Mouse (Mus musculus) adrenal gland, postnatal 10 days (tissue): ENCODE measurements around the gene Nup107. TPM values are rescaled to one million over a fixed set of nuclear protein-coding genes. Genes with fewer than 3 reads are reported as not detected.

Experiments used
- DNase-seq: peaks from one replicate; pipeline ENCODE4 v3.0.0; 2021; ENCODE audit warnings: mixed read lengths
- total RNA-seq, 2 experiments: library from RNA; stranded (reverse); gene quantifications; 2 replicates each; pipeline ENCODE4 v1.2.3; 2021

The Nup107 gene
- total RNA-seq, 2 experiments from 2014 or later, result 14.4 to 16.8 TPM

DNA sequence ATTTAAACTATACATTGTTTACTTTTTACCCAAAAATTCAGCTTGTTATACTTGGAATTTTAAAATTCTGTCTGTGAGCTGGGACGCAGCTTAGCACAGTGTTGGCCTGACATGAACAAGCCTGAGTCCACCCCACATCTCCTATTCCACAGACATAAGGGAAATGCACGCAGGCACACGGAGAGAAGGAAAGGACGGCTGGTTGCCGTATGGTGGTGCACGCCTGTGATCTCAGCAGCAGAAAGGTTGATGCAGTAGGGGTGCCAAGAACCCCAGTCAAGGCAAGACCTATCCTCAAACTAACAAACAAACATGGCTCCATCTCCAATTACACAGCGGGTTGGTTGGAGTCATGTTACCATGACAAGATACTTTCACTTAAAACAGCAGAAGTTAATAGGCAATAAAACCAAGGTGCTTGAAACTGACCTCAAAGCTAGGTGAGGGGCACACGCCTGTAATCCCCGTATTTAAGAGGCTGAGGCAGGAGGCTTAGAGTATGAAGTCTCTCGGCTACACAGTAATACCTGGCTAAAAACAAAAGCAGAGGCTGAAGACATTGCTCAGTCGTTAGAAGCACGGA, 14.1 kb downstream of the Nup107 start:
- DNase-seq, result no peak

DNA sequence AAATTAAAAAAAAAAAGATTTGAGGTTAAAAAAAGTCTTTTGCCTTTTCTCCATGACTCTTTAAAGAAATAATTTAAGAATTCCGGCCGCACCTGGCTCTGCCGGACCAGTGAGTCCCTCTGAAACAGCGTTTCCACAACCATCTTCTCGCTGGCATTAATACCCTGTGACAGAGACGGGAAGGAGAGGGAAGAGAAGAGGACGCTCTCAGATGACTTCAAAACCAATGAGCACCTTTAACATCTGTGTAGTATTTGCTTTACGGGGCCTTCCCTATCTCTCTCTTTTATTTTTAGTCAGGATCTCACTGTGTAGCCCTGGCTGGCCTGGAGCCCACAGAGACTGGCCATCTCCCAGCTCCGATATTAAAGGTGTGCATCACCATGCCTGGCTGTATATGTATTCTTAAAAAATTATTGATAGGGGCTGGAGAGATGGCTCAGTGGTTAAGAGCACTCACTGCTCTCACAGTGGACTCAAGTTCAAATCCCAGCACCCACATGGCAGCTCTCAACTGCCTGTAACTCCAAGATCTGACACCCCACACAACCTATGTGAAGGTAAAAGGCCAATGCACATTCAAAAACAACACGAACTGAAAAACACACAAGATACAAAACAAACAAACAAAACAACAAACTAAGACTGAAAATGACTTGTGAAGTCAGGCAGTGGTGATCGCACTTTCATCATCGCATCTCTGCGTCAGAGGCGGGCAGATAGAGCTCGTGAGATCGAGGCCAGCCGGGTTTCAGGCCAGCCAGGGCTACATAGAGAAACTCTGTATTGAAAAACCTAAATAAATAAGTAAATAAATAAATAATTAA, 14.8 kb downstream of the Nup107 start:
- DNase-seq, result no peak

DNA sequence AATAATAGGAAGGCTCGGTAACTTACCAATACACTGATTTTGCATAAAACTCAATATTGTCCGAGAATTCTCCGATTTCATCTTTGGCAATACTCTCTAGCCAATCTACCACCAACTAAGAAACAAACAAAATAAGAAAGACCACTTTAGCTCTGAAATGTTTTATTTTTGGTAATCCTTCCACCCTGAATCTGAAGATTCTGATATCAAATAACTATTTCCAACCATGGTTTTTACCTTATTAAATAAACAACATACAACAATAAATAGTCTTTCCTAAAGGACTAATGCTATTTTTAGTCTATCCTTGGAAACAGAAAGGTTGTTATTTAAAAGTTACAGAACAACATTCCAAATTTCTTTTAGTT, 15.4 kb downstream of the Nup107 start:
- DNase-seq, result no peak

DNA sequence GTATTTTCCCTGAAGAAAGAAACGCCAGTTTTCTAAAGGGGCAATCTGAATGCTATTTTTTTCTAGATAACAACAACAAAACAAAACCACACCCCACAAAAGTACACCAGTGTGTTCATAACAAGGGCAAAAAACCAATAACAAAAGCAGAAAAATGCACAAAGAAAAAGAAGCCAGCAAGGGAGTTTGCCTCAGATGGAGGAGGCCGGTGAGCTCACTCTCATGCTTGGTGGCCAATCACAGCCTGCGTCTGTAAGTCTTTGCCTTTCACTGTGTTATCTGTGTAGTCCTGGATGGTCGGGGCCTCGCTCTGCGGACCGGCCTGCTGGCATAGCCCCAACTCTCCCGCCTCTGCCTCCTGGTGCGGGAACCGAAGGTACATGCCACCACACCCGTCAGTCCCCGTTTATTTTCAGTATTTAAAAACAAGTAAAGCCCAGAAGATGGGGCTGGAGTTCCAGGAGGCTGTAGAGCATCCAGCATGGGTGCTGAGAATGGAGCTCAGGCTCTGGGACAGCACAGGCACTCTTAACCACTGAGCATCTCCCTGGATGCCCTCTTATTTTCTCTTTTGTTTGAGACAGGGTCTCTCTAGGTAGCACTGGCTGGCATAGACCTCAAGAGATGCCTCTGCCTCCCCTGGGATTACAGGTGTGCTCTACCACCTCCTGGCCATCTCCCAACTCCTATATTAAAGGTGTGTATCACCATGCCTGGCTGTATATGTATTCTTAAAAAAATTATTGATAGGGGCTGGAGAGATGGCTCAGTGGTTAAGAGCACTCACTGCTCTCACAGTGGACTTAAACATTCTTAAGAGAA, 16.0 kb downstream of the Nup107 start:
- DNase-seq, result no peak

DNA sequence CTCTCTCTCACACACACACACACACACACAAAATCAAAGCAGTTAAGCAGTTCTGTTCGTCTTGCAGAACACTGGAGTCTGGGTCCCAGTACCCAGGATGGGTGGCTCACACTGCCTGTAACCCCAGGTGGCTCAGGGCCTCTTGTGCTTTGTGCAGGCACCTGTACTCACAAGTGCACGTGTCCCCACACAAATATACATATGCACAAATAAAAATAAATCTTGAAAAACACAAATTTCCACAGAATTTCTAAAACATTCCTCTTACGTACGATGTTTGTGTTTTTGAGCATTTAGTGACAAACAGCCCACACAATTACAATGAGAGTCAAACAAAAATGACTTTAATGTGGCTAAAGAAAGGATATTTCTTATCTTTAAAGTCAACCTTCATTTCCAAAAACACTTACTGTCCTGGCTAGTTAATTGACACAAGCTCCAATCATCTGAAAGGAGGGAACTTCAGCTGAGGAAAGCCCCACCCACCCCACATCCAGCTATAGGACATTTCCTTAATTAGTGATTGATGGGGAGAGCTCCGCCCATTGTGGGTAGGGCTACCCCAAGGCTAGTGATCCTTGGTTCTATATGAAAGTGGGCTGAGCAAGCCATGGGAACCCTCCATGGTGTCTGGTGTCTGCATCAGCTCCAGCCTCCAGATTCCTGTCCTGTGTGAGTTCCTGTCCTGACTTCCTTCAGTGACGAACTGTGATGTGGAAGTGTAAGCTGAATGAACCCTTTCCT, 16.9 kb downstream of the Nup107 start:
- no peak for DNase-seq

DNA sequence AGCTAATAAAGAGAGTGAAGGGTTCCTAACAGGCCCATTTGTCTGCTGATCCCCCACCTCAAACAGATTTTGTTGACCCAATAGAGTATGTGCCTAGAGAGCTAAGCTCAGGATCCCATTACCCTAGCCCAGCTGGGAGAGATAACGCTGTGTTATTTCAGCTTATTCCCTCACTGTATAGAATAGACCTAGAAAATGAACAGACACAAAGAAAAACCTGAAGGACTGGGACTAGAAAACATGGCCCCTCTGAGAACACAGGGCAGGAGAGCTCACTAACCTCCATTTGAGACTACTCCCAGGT, 17.7 kb downstream of the Nup107 start:
- no peak for DNase-seq

DNA sequence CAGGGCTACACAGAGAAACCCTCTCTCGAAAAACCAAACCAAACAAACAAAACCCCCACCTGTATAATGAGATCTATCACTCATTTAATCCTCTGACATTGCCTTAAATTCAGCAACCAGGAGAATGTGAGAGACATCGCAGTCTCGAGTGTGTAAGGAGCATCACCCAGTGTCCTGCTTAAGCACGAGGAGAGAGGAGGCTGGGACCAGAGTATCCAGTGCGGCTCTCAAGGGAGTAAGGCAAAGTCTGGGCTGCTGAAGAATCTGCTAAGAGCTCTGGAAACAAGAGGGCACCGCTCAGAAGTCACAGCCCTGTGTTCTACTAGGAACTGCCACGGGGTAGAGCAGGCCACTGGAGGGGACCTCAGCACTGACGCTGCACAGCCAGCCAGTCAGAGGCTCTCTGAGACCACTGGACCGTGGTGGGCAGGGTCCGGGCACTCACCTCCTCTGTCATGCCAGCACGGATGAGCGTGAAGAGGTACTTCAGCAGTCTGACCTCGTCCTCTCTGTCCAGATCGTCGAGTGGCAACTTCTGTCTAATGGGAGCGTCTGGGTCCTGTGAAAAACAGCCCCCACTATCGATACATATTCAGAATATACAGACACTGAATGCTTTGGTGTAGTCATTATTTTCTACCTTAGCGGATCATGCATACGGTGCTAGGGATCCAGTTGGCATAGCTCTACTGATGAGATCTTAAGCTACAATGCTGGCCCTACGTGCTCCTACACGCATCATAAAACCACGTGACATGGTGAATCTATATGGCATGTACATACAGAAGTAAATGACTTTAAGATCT, 18.3 kb downstream of the Nup107 start:
- no peak for DNase-seq

DNA sequence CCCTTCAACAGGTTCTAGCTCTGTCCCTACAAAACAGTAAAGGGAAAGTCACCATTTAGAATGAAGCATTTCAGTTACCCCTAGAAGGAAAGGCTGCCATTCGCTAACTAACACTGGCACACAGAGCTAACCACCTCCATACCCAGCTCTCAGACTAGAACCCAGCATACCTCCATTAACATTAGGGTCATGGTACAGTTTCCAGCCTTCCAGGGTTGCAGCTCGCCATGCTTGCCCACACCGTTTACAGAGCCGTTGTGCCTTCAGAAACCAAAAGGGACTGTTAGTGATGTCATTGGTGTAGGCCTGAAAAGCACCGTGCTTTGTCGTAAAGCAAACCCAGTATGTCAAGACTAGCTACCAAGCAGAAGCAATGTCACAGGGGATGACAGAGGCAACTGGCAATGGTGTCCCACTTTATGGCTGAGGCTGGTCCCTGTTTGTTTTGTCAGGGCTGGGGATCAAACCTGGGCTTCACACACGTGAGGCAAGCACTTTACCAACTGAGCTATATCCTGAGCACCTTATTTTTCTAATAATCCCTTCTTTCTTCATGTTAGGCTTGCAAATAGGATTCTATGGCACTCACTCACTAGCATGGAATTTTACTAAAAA, 19.3 kb downstream of the Nup107 start:
- no peak for DNase-seq

DNA sequence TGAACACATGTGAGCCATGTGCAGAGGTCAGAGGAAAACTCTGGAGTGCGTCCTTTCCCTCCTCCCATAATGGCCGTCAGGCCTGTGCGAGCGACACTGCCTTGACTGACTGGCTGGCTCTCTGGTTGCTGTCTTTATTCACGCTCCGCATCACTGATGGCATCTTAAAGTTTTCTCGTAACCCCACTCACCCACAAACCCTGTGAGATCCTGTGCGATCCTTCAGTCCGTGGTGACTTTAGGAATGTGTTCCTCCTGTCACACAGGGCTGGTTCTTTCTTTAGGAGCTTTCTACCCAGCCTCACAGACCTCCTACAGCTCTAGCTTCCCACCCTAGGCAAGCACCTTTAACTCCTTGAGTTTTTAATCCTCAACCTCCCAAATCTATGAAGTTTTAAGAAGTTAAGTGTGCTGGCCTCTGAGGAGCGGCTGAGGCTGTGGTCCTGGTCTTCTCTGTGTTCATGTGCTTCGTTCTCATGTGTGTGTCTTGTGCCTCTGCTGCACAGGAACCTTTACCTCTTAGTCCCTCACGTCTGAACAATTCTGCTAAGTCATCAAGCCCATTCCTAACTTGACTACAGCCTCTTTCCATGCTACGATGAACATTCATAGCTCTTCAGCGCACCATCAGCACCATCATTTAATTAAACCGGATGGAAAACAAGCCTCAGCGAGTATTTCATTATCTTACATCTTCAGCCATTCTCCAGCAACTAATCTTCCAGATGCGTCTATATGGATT, 20.0 kb downstream of the Nup107 start:
- no peak for DNase-seq

DNA sequence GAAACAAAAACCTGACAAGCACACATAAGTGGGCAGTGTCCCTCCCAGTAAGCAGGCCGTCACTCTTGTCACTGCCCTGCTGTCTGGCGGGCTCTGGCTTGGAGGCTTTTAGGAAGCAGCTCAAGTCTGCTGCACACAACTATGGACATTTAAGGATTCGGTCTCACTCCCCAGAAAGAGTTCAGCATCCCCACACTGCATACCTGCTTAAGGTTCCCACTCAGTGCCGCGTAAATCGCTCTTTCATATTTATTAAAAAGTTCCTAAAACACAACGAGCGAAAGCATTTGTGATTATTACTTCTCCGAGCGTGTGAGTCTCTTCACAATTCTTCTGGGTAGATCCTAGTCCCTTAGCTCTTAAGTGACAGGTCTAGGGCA, 21.4 kb downstream of the Nup107 start:
- no peak for DNase-seq

DNA sequence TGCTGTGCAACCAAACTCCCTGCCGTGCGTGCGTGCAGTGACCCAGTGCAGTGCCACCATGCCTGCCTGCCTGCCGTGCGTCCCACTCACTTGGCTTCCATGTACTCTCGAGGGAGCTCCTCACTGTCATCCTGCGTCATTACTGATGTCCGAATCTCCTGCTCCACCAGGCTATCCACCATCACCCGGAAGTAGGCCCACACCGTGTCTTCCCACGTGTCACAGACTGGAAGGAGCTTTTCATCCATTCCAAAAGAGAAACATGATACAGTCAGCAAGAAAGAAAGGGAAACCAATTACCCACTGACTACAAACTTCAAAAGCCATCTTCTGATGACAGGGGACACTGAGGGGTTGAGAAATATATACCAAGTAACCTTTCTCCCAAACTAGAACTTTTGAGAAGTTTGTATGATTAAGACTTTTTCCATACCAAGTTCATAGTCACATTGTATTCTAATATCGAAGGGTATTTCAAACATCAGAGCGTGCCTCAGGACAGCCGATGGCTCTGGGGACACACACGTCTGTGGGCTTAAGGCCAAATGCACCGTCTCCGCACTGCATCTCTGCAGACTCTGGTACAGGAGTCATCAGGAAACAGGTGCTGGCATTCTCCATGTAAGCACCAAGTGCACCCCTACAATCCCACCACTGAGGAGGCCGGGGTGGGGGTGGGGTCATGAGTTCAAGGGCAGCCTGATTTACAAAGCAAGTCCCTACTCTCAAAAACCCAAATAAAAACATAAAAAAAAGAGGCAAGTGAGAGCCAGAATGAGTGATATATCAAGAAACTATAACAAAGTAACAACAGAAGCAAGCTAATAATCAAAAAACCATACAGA, 22.0 kb downstream of the Nup107 start:
- DNase-seq, result no peak

DNA sequence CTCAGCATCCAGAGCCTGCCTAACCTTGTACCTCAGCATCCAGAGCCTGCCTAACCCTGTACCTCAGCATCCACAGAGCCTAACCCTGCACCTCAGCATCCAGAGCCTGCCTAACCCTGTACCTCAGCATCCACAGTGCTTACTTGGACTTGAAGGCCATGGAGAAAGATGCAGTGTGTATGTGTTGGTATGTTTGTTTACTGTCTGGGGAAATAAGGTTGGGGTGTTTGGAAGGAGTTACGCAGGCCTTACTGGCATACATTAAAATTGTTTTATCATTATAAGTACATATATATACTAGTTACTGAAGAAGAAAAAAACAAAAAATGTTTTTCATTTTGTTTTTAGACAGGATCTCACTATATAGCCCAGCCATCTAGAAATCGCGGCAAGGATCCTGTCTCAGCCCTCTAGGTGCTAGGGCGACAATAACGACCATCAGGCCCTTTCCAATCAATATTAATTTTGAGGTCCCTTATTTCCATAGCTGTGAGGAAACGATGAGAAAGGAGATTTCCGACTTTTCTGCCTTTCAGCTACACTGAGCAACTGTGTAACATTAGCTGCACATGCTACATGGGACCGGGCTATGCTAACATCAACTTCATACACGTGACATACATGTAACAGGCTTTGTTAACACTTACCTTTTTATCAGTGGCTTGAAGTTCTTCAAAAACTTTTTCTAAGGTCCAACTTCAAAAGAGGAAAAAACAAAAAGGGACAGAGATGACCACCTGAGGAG, 22.8 kb downstream of the Nup107 start:
- no peak for DNase-seq

DNA sequence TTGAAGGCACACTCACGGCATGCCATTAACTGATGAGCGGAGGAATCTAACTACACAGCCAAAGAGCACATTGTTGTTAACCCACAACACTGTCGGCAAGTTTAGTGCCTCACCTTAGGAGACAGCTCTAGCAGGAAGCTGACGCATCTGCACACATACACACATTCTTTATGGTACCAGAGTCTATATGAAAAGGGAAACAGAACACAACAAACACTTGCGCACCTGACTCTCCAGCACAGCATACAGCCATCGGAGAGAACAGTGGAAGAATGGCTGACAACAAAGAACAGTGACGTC, 24.4 kb downstream of the Nup107 start:
- no peak for DNase-seq

DNA sequence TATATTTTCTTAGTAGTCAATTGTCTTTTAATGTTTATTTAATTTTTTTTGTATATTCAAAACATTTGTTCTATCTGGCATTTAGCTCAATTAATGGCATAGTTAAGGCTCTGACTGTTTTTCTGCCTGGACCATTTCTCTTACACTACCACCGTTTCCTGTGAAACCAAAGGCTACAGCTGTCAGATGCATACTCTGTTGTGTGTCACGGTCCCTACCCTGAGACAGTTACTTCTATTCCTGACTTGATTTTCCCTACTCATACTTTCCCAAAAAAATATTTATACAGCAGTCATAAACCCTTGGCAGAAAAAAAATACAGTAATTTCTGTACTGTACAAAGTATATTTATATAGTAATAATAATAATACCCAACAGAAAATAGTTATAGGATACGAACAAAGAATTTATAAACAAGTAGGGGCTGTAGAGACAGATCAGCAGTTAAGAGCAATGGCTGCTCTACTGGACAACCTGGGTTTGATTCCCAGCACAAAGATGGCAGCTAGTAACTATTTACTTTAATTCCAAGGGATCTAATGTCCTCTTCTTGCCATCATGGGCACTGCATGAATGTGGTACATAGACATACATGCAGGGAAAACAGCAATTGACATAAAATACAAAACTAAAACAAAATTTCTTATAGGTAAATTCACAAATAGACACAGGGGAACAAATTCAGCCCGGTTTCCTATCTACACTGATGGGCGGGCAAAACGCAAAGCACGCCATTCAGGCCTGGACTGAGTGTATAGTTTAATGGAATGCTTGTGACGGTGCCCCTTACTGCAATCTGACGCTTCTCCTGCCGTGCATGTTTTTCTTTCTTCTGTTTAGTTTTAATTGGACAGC, 25.0 kb downstream of the Nup107 start:
- no peak for DNase-seq

DNA sequence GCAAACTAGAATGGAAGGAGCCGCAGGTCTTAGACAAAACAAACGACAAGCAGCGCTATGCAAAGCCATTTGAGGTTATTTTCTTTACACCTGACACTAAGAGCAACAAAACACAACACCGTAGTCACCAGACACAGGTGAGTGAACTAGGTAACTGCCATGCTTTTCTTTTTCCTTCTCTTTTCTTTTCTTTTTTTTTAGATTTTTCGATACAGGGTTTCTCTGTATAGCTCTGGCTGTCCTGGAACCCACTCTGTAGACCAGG, 25.7 kb downstream of the Nup107 start:
- DNase-seq, result no peak

DNA sequence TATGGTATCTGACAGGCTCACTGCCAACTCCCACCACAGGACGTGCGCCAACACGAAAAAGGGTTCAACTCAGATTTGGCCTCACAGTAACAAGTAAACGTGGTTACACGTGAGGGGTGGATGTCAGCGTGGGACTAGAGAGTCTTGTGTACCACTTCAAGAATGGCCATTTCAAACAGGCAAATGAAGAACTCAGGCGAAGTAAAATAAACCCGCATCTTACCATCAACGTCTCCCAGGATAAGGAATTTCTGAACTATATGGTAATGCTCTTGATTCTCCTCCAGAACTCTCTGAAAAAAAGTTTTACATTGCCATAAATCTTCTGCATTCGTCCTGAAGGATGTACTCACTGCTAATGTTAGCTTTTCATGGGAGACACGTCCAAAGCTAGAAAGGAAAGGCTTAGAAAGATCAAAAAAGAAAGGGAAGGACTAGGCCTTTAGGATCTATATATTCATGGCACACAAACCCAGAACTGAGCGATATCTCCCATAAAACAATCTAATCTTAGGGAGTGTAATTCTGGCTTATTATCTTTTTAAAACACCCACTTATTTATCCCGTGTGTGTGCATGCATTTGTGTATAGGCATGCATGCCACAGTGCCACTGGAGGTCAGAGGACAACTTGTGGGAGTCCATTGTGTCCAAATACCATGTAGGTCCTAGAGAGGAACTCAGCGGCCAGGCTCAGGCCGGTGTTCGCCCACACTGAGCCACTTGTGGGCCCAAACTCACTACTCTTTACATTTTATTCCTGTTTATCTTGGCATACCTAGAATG, 26.2 kb downstream of the Nup107 start:
- DNase-seq, result no peak

DNA sequence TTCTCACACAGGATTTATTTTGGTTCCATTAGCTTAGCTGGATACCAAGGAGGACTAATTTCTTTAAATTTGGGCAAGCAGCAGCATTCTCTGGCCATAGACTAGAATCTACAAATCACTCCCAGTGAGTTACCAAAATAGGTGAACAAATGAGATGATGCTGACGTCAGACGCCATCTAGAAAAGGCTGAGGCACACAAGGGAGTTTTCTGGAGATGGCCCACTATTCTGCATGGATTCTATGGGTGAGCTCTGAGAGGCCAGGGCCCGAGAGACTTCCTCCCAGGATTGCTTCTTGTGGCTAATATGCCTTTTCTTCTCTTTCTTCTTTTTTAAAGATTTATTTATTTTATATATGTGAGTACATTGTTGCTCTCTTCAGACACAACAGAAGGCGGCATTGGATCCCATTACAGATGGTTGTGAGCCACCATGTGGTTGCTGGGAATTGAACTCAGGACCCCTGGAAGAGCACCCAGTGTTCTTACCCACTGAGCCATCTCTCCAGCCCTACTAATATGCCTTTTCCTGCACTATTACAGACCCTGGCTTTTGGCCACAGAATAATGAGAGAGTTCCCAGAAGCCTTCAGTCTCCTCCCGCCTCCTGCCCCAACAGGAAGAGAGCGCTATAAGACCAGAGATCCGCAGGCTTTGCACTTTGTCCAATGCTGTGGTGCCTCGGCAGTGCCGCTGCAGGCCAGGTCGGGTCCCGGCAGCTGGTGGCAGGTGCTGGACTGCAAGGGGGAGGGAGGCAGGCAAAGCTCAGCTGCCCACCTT, 27.2 kb downstream of the Nup107 start:
- no peak for DNase-seq
